Comparison of ENCODE assay signal across 17 mouse cellular contexts in genomic region chr17:64150717-64151116, GRCm38 (mm10).
"Had no signal": no experiment of that assay in that cellular context is flagged by ENCODE, and none has a peak within 500 bp of the region (broad histone marks: within the 10 kb centered on the region; RNA-seq: fewer than 3 reads in every experiment).

No protein-coding gene starts in this region.

- H3K4me1 ChIP-seq: midbrain, embryonic 13.5 days; midbrain, embryonic 15.5 days; neural tube, embryonic 12.5 days; stomach, embryonic 15.5 days had no signal

- H3K9me3 ChIP-seq: lung, embryonic 15.5 days; midbrain, embryonic 13.5 days; midbrain, embryonic 15.5 days; neural tube, embryonic 12.5 days; stomach, embryonic 15.5 days had no signal

- DNase-seq: lung, adult 2 months; lung, postnatal 14 days; lung, postnatal 36 days; right cerebral cortex, postnatal 14 days; thymus, adult 2 months; thymus, postnatal 25 days; thymus, postnatal 4 days had no signal

- H3K9ac ChIP-seq: lung, embryonic 15.5 days; midbrain, embryonic 13.5 days; midbrain, embryonic 15.5 days; neural tube, embryonic 12.5 days; stomach, embryonic 15.5 days had no signal

- H3K4me2 ChIP-seq: lung, embryonic 15.5 days; midbrain, embryonic 11.5 days; midbrain, embryonic 13.5 days; midbrain, embryonic 15.5 days; neural tube, embryonic 12.5 days; stomach, embryonic 15.5 days had no signal

- H3K27ac ChIP-seq: lung, embryonic 15.5 days; macrophage; midbrain, embryonic 13.5 days; midbrain, embryonic 15.5 days; neural tube, embryonic 12.5 days; stomach, embryonic 15.5 days; stomach, postnatal 0 days had no signal

- H3K36me3 ChIP-seq: lung, embryonic 15.5 days; stomach, embryonic 15.5 days had no signal

- ATAC-seq: lung, postnatal 0 days; midbrain, embryonic 13.5 days; midbrain, embryonic 15.5 days had no signal

- H3K27me3 ChIP-seq: lung, embryonic 15.5 days; megakaryocyte, embryonic 14.5 days; midbrain, embryonic 13.5 days; midbrain, embryonic 15.5 days; neural tube, embryonic 12.5 days; stomach, embryonic 15.5 days had no signal

- H3K4me3 ChIP-seq: lung, embryonic 15.5 days; megakaryocyte, embryonic 14.5 days; midbrain, embryonic 13.5 days; midbrain, embryonic 15.5 days; neural tube, embryonic 12.5 days; stomach, embryonic 15.5 days had no signal
